Mouse (Mus musculus) midbrain, embryonic 16.5 days (tissue): ENCODE results near the gene Mypop. TPM values are rescaled to one million over a fixed set of nuclear protein-coding genes. Genes with fewer than 3 reads are reported as not detected.
A peak's percentile ranks its signal among the peaks of the same experiment; 100 is the strongest.

Source experiments
- ATAC-seq: fragments of 200-750 bp; cut with Nextera tagmentation; 2 replicates; pipeline ENCODE4 v1.8.0; 2017; ENCODE audit warnings: moderate TSS enrichment
- H3K27ac ChIP-seq: fragments of 300-500 bp; sonication (generic); 2 replicates; pipeline ENCODE4 v1.5.1; 2014; ENCODE audit warnings: mild to moderate bottlenecking, low read length, mixed read lengths
- H3K27me3 ChIP-seq: fragments of 300-500 bp; sonication (generic); 2 replicates; pipeline ENCODE4 v1.6.1; 2014; ENCODE audit warnings: low read depth, low read length, mixed read lengths; ENCODE audit not compliant: control insufficient read depth, insufficient read depth
- H3K36me3 ChIP-seq: fragments of 300-500 bp; sonication (generic); 2 replicates; pipeline ENCODE4 v1.6.1; 2014; ENCODE audit warnings: mild to moderate bottlenecking, low read length, moderate library complexity, mixed read lengths; ENCODE audit not compliant: control insufficient read depth, insufficient read depth
- H3K4me1 ChIP-seq: fragments of 300-500 bp; sonication (generic); 2 replicates; pipeline ENCODE4 v1.6.1; 2014; ENCODE audit warnings: mild to moderate bottlenecking, low read length, mixed read lengths; ENCODE audit not compliant: control insufficient read depth, insufficient read depth
- H3K4me2 ChIP-seq: fragments of 300-500 bp; sonication (generic); 2 replicates; pipeline ENCODE4 v1.6.1; 2014; ENCODE audit warnings: mild to moderate bottlenecking, low read length, mixed read lengths
- H3K4me3 ChIP-seq: fragments of 300-500 bp; sonication (generic); 2 replicates; pipeline ENCODE4 v1.5.1; 2014; ENCODE audit warnings: low read depth, mild to moderate bottlenecking, low read length, moderate library complexity, mixed read lengths
- H3K9ac ChIP-seq: fragments of 300-500 bp; sonication (generic); 2 replicates; pipeline ENCODE4 v1.6.1; 2014; ENCODE audit warnings: low read depth, low read length, mixed read lengths
- H3K9me3 ChIP-seq: fragments of 300-500 bp; sonication (generic); replicated peaks from 2 replicates; pipeline ENCODE4 v1.6.1; 2014; ENCODE audit warnings: mild to moderate bottlenecking, low read length, mixed read lengths; ENCODE audit not compliant: control insufficient read depth, poor library complexity, severe bottlenecking
- WGBS: fragments of 180-500 bp; shearing (Covaris S2); extraction: QIAGEN DNeasy Blood & Tissue Kit; methylation state at CpG from one replicate; pipeline ENCODE4 v1.1.7; 2014; 5-methylcytosine and 5-hydroxymethylcytosine counted together
- polyA plus RNA-seq: library from polyadenylated mRNA; unstranded; fragments of >200 nt; fragmentation: Nextera tagmentation; extraction: Ambion mirVana; gene quantifications from 2 replicates; pipeline ENCODE4 v1.2.1, GENCODE M21; 2015

The Mypop gene
- polyA plus RNA-seq, 1 experiment from 2014 or later = 5.1 TPM

DNA sequence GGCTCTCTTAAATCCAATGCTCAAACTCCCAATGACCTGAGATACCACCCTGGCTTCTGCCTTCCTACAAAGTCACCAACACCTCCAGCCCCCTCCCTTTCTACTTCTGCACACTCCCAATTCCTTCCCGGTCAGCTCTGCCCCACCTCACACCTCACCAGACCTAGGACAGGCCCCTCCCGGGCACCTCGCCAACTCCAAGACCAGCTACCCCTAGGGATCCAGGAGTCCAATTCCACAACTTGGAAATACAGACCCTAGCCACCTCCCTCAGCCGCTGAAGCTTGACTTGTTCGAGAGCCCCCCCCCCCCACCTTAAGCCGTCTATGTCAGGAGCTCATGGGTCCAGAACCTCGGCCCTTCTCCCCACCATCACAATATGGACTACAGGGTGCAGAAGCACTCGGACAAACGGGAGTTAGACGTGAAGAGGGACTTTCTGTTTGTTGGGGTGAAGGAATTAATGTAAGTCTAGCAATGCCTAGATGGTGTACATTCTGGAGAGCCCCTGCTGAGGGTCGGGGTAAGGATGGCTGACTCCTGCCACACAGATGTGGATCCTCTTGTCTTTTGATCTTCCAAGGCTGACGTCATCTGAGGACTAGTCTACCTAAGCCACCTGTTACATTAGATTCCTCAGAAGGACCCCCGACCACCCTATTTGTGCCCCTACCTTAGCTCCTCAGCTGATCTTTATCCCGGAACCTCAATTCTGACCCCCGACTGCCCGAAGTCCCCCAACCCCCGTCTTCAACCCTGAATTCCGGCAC lies 31.3 kb downstream of the Mypop start:
- no peak for ATAC-seq
- Histone ChIP-seq H3K4me2 (no peak overlapping the region), H3K4me1 (peaks cover 13% of the 10 kb centered on the region), H3K4me3 (no peak overlapping the region), H3K27ac (no peak overlapping the region), H3K36me3 (no peaks in the 10 kb centered on the region), H3K9me3 (no peaks in the 10 kb centered on the region), H3K9ac (no peak overlapping the region), H3K27me3 (peaks cover 32% of the 10 kb centered on the region)
- 60% methylated on average over 18 of the region's 18 CpGs for WGBS

GRCm38 (mm10) chr7:19023357-19023814 lies 32.3 kb downstream of the Mypop start, which contains the start of gene Foxa3:
Gene Foxa3 (minus strand): TSS chr7:19023538.
- Histone ChIP-seq H3K4me3 (peak within 1 kb of the TSS; percentile 72), H3K4me1 (peaks cover 13% of the 10 kb centered on the region), H3K9me3 (no peaks in the 10 kb centered on the region), H3K9ac (peak within 1 kb of the TSS; percentile 90), H3K27me3 (peaks cover 32% of the 10 kb centered on the region), H3K4me2 (peak within 1 kb of the TSS; percentile 30; the same call in 1 of the 2 replicates), H3K36me3 (no peaks in the 10 kb centered on the region), H3K27ac (peak within 1 kb of the TSS; percentile 25; the same call in 1 of the 2 replicates)
- peak; percentile 25 for ATAC-seq
- 4% methylated on average over 30 of the region's 30 CpGs for WGBS

DNA sequence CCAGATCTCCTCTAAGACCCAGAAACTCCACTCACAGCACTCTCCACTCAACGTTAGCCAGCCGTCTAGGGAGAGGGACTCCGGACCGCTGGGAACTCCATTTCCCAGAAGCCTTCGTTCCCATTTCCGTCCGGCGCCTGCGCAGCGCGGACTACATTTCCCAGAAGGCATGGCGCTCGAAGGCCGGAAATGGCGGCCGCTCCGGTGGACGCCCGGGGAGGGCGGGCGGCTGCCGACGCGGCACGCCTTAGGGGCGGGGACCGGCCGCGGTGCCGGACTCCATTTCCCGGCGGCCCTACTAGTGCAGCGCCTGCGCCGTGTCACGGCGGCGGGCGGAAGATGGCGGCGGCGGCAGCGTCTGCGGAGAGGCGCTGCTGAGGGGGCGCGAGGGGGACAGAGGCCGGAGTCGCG lies 33.1 kb downstream of the Mypop start, which contains the start of gene Sympk:
Gene Sympk, plus strand, starts transcription at position 282 of the 411 bp plus-strand sequence.
- H3K27ac ChIP-seq = peak within 1 kb of the TSS; percentile 25

GRCm38 (mm10) chr7:19024581-19025255 lies 33.7 kb downstream of the Mypop start:
- Histone ChIP-seq H3K4me1 (peaks cover 13% of the 10 kb centered on the region), H3K36me3 (peaks cover 4% of the 10 kb centered on the region; the same call in 1 of the 2 replicates), H3K4me3 (peak overlapping the region; percentile 72), H3K4me2 (peak overlapping the region; percentile 58), H3K27ac (peak overlapping the region; percentile 25), H3K9me3 (no peaks in the 10 kb centered on the region), H3K9ac (peak overlapping the region; percentile 90), H3K27me3 (peaks cover 32% of the 10 kb centered on the region)
- whole genome bisulfite sequencing = 3% methylated on average over 24 of the region's 36 CpGs
- ATAC-seq = peak; percentile 69

More for the DNA sequence above, 33.1 kb downstream of the Mypop start, which contains the start of gene Sympk:
- peak; percentile 96 for ATAC-seq
- Histone ChIP-seq H3K27me3 (peaks cover 32% of the 10 kb centered on the region), H3K4me1 (peaks cover 13% of the 10 kb centered on the region), H3K9ac (peak within 1 kb of the TSS; percentile 90), H3K9me3 (no peaks in the 10 kb centered on the region), H3K4me3 (peak within 1 kb of the TSS; percentile 72), H3K36me3 (peaks cover under 1% of the 10 kb centered on the region; the same call in 1 of the 2 replicates), H3K4me2 (peak within 1 kb of the TSS; percentile 58)
- 1% methylated on average over 50 of the region's 50 CpGs for WGBS

- H3K27ac ChIP-seq = no peak overlapping the region
- no peak overlapping the region for H3K4me2 ChIP-seq
- H3K36me3 ChIP-seq = peaks cover 20% of the 10 kb centered on the region
- no peaks in the 10 kb centered on the region for H3K9me3 ChIP-seq
- ATAC-seq = no peak
- peaks cover 8% of the 10 kb centered on the region for H3K27me3 ChIP-seq
- H3K4me1 ChIP-seq = peaks cover 13% of the 10 kb centered on the region
- H3K9ac ChIP-seq = no peak overlapping the region
- H3K4me3 ChIP-seq = no peak overlapping the region
Observed at GRCm38 (mm10) chr7:19028067-19028466, 37.0 kb downstream of the Mypop start.

DNA sequence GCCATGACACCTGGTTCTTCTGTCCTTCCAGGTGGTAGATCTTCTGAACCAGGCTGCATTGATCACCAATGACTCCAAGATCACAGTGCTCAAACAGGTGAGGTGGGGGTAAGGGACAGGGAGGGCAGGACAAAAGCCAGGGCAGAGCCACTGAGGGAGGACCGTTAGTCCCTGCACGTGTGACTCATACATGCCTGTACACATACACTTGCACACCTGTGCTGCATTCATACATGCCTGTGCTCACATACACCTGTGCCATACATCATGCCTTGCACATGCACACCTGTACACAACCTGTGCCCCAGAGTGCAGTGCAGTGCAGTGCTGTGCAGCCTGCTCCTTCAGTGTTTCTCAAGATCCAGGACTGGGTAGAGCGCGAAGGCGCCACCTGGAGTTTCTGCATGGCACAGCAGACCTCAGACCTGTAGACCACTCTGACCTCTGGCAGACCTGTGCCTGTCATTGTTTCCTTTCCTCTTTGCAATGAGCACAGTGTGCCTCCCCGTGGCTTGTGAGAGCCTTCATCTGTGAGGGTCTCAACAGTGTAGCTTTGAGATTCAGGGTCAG lies 38.1 kb downstream of the Mypop start:
- peaks cover 24% of the 10 kb centered on the region for H3K36me3 ChIP-seq
- no peaks in the 10 kb centered on the region for H3K9me3 ChIP-seq
- H3K9ac ChIP-seq = no peak overlapping the region
- no peak overlapping the region for H3K4me3 ChIP-seq
- H3K4me1 ChIP-seq = peaks cover 13% of the 10 kb centered on the region
- no peaks in the 10 kb centered on the region for H3K27me3 ChIP-seq
- H3K4me2 ChIP-seq = no peak overlapping the region
- H3K27ac ChIP-seq = no peak overlapping the region
- ATAC-seq = no peak
- 53% methylated on average over 6 of the region's 6 CpGs for WGBS

GRCm38 (mm10) chr7:19031641-19032040 lies 40.6 kb downstream of the Mypop start:
- H3K36me3 ChIP-seq = peaks cover 36% of the 10 kb centered on the region
- no peak overlapping the region for H3K9ac ChIP-seq
- no peak overlapping the region for H3K4me3 ChIP-seq
- H3K27ac ChIP-seq = no peak overlapping the region
- no peak for ATAC-seq
- no peaks in the 10 kb centered on the region for H3K9me3 ChIP-seq
- H3K4me1 ChIP-seq = no peaks in the 10 kb centered on the region
- H3K4me2 ChIP-seq = no peak overlapping the region
- no peaks in the 10 kb centered on the region for H3K27me3 ChIP-seq
- WGBS = 28% methylated on average over 4 of the region's 4 CpGs

DNA sequence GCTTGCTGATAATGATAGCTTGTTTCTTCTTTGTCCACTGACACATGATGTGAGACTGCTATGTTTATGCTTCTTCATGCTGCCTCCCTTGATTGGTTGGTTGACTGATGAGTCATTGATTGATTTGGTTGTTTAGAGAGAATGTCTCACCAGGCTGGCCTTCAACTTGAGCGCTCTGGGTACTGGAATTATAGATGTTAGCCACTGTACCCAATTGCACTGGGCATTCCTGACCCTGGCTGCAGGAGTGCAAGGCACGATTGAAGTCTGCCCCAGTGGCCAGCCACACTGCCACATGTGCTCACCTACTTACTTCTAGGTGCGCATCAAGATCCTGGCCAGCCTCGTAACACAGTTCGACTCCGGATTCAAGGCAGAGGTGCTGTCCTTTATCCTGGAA lies 53.6 kb downstream of the Mypop start:
- no peaks in the 10 kb centered on the region for H3K4me1 ChIP-seq
- H3K27ac ChIP-seq = no peak overlapping the region
- H3K27me3 ChIP-seq = no peaks in the 10 kb centered on the region
- H3K4me3 ChIP-seq = no peak overlapping the region
- H3K36me3 ChIP-seq = peaks cover 57% of the 10 kb centered on the region
- no peak overlapping the region for H3K4me2 ChIP-seq
- no peak overlapping the region for H3K9ac ChIP-seq
- H3K9me3 ChIP-seq = no peaks in the 10 kb centered on the region
- ATAC-seq = no peak
- 96% methylated on average over 6 of the region's 6 CpGs for WGBS
